Mouse (Mus musculus) right cerebral cortex, postnatal 25 days (tissue): ENCODE results near the gene Tm9sf2.
A peak's percentile ranks its signal among the peaks of the same experiment; 100 is the strongest.
"Not testable (repeated sequence)": the region's sequence is repeated elsewhere in the genome, so short reads cannot be mapped to it uniquely, and the experiment has no call there.

ENCODE experiments used
- DNase-seq: peaks from one replicate; pipeline ENCODE4 v3.0.0; 2022

Gene Tm9sf2

GRCm38 (mm10) chr14:122106822-122107468 lies at the start of gene Tm9sf2:
Gene Tm9sf2 (plus strand): TSS chr14:122107038.
- DNase-seq: peak; percentile 96

- no peak for DNase-seq
Observed at GRCm38 (mm10) chr14:122057941-122058346, 48.9 kb upstream of the Tm9sf2 start.

- DNase-seq: peak; percentile 69
Observed at GRCm38 (mm10) chr14:122060642-122061041, 46.2 kb upstream of the Tm9sf2 start.

GRCm38 (mm10) chr14:122061376-122061775 lies 45.5 kb upstream of the Tm9sf2 start:
- no peak for DNase-seq

GRCm38 (mm10) chr14:122062411-122063090 lies 44.3 kb upstream of the Tm9sf2 start:
- DNase-seq: no peak

- DNase-seq: no peak
Observed at GRCm38 (mm10) chr14:122063599-122063998, 43.2 kb upstream of the Tm9sf2 start.

- DNase-seq: peak; percentile 46
Observed at GRCm38 (mm10) chr14:122064519-122064918, 42.3 kb upstream of the Tm9sf2 start.

GRCm38 (mm10) chr14:122066243-122066642 lies 40.6 kb upstream of the Tm9sf2 start:
- no peak for DNase-seq

DNA sequence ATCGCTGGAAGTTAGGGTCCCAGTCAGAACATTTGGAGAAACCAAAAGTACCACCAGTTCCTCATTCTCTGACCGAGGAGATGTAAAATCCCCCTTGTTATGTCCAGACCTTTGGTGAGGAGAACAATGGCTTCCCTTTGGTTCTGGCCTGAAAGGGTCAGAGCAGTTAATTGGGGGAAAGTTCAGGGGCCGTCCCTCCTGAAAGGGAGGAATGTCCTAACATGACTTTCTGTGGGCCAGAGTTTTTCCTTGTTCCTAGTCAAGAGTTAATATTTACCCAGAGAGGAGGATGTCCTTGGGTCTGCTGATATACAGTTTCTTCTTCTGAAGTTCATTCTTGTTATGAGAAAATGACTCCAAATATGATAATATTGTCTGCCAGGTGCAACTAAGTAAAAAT lies 38.8 kb upstream of the Tm9sf2 start:
- DNase-seq: not testable (repeated sequence)

DNA sequence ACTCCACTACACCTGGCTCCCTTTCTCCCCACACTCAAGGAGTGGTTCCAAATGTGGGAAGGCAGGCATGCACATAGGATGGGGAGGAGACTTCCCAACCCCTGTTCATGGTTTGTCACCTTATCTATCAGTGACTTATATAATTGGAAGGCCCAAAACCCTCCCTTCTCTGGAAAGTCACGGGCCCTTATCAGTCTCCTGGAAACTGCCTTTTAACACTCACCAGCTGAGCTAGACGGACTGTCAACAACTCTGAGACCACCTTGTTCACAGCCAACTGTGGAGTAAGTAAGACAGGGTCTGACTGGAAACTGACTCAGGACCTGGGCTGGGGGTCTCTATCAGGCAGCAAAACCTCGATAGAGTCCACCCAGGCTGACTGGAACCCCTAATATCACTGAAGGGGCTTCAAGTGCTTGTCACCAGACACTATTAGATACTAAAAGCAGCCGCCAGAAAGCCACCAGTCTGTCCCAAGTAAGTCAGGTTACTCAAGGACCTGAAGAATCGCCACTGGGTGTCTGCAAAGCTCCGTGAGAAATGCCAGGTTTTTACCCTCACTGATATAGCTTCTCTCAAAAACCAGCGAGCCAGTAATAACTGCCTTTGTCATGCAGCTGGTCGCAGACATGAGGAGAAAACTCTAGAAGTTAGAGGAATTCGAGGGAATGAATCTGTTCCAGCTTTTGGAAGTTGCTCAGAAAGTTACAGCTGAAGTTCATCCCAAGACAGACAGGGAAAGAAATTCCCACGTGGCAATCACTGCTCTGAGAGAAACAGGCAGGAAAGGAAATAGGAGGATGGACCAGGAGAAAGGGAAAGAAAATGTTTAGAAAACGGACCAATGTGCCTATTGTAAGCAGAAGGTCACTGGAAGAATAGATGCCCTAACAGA lies 37.8 kb upstream of the Tm9sf2 start:
- DNase-seq: no peak

DNA sequence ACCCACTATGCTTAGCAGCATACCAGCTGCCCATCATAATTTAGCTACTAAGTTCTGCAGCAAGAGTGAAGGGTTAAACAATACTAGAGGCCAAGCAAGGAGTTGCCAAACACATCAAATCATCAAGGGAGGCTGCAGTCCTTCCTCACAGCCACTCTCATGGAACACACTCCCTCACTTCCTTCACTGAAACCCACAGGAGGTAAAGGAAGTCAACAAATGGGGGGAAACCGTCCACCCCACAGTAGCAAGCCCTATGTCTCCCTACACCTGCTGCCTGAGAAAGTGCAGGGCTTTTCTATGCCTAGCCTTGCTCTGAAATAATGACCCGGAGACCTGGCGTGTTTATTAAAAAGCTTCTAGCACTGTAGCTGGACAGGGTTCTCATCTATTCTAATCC lies 36.9 kb upstream of the Tm9sf2 start:
- no peak for DNase-seq

DNA sequence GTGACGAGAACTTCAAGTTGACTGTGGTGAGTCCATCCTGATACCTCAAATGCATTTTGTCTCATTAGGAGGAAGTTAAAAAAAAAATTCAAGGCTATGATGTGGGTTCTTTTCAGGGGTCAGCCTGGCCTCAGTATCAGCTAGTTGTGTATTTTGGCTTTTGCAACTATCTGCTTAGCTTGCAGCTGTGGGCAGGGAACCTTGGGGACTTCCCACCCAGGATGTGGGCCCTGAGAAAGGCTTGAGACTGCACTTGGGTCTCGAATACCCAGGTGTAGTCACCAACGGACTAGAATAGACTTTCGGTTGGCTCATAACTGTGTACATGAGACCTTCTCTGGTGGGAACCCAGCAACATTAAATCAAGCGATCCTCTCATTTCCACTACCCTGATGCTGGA lies 33.4 kb upstream of the Tm9sf2 start:
- no peak for DNase-seq

- DNase-seq: no peak
Observed at GRCm38 (mm10) chr14:122074360-122074759, 32.5 kb upstream of the Tm9sf2 start.

GRCm38 (mm10) chr14:122075485-122076200 lies 31.2 kb upstream of the Tm9sf2 start:
- DNase-seq: no peak

DNA sequence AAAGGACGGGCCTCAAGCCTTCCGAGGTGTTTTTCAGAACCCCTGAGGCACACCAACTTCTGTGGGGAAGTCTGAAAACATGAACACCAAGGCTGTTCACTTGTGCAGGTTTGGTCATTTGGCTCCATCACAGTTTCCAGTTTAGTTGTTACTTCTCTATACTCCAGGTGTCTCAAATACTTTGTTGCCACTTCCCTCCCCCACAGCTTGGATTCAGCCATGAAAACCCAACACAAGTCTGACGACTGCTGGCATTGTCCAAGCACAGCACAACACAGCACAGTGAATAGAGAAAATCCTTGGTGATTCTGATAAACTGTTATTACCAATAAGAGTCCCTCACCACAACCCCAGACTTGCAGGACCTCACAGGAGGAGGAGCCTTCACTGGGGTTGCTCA lies 29.8 kb upstream of the Tm9sf2 start:
- DNase-seq: no peak

- DNase-seq: no peak
Observed at GRCm38 (mm10) chr14:122079428-122079827, 27.4 kb upstream of the Tm9sf2 start.

DNA sequence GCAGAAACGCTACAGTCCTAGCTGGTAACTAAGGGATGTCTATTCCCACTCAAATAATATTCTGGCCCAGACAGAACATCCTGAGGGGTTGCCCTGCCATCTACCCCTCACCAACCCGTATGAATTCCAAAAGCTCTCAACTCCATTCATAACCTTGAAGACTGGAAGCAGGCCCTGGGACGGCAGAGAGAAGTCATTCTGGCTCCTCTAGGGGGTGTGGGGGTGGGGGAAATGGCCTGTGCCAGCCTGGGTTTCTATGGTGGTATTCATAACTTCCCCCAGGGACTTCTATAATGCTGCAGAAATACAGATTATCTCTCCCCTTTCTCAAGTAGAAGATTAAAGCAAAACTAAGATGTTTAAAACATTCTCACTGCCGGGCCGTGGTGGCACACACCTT lies 26.9 kb upstream of the Tm9sf2 start:
- DNase-seq: no peak

GRCm38 (mm10) chr14:122081308-122081707 lies 25.5 kb upstream of the Tm9sf2 start:
- DNase-seq: no peak

GRCm38 (mm10) chr14:122083499-122083898 lies 23.3 kb upstream of the Tm9sf2 start:
- DNase-seq: no peak

DNA sequence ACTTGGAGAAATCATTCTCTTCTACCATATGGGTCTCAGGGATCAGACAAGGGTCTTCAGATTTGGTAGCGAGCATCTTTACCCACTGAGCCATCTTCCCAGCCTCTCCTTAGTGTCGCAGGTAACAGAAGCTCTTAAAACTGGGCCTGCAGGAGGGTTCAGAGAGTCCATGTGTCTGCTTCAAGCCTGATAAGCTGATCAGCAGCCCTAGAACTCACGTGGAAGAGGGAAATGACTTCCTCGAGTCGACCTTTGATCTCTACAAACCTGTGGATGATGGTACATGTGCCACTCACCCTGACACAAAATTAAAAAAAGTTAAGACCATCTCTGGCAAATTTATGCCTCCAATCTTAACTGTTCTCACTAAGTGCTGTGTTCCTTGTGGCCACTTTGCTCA lies 18.9 kb upstream of the Tm9sf2 start:
- DNase-seq: no peak

DNA sequence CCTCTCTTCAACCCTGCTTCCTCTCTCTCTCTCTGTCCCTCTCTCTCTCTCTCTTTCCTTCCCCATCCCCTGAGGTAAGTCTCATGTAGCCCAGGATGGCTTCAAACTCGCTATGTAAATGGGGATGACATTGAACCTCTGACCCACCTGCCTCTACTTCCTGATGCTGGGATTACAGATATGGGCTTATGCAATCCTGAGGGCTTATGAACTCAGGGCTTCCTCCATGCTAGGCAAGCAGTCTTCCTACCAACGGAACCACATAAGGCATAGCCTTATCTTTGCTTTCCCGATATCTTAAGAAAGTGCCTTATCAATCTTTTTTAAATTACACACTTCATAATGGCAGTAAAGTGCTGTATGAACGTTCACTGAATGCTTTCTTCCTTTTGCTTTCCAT lies 14.5 kb upstream of the Tm9sf2 start:
- DNase-seq: no peak

- no peak for DNase-seq
Observed at GRCm38 (mm10) chr14:122096331-122096730, 10.5 kb upstream of the Tm9sf2 start.

GRCm38 (mm10) chr14:122099584-122099983 lies 7.3 kb upstream of the Tm9sf2 start:
- DNase-seq: no peak
